Mouse (Mus musculus) adrenal gland, adult 10 weeks (tissue): ENCODE data around the gene Pkd1l1. TPM values are rescaled to one million over a fixed set of nuclear protein-coding genes. Genes with fewer than 3 reads are reported as not detected.

Experiments
- polyA plus RNA-seq: library from polyadenylated mRNA; stranded (reverse); fragments of 350-450 nt; fragmentation: Illumina TruSeq; extraction: RNeasy Lipid Tissue Mini Kit (QIAGEN cat#74804); gene quantifications from one replicate; pipeline ENCODE4 v1.2.3, GENCODE M21; 2014; ENCODE audit warnings: low read depth, low replicate concordance

Gene Pkd1l1
- not detected for polyA plus RNA-seq

GRCm38 (mm10) chr11:8973166-8973565, at the start of gene Pkd1l1:
Pkd1l1 (minus strand) TSS chr11:8973266.

GRCm38 (mm10) chr11:9010853-9011339, 37.8 kb upstream of the Pkd1l1 start, which contains the start of gene Hus1:
Hus1 (minus strand) TSS chr11:9011191.

Other genes with a start within 250 kb of the Pkd1l1 start
- 13.1 TPM for gene Hus1, start 37.9 kb upstream of the Pkd1l1 start, polyA plus RNA-seq
- not detected for gene Gm11992, start 75.3 kb upstream of the Pkd1l1 start, polyA plus RNA-seq
- not detected for gene Sun3, start 75.7 kb upstream of the Pkd1l1 start, polyA plus RNA-seq
- gene Upp1, start 144.8 kb upstream of the Pkd1l1 start, polyA plus RNA-seq = 11.0 TPM
- 0.06 TPM for gene Abca13, start 218.7 kb upstream of the Pkd1l1 start, polyA plus RNA-seq